Mouse (Mus musculus) liver, adult 2 months (tissue): Measurements from ENCODE around the gene Card9.

Source experiments
- CTCF ChIP-seq: fragments of 200-500 bp; IDR thresholded peaks from 2 replicates; pipeline ENCODE4 v1.5.1; 2011; ENCODE audit warnings: low read depth, low read length, control low read depth
- POLR2A ChIP-seq: fragments of 200-500 bp; IDR thresholded peaks from 2 replicates; pipeline ENCODE4 v1.6.1; 2011; ENCODE audit warnings: low read length, control low read depth; ENCODE audit not compliant: insufficient read depth; ENCODE audit errors: extremely low read depth

DNA sequence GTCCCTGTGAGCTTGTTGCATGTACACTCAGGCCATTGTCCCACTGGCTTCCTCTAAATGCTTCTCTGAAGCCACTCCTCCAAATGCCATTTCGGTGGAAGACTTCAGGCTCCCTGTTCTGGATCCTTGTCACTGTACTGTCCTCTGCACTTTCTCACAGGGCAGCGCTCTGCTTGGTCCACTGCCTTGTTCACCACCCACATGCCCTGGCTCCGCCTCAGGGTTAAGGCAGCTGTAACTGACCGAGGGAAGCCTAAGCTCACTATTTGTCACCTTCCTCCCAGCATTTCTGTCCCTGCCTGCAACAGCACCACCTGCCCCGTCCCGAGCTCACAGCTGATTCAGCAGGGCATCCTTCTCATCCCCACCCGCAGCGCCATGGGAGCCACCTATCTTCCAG is 42.6 kb upstream of the Card9 start:
- TF ChIP-seq CTCF (no peak), POLR2A (no peak)
